Mouse (Mus musculus): ENCODE measurements at regions not wholly inside any gene's neighbourhood (a gene's known extent, or its start where the extent isn't known, plus 50 kb on each side); places are given as distances from the start of the nearest gene placed in this dataset.

DNA sequence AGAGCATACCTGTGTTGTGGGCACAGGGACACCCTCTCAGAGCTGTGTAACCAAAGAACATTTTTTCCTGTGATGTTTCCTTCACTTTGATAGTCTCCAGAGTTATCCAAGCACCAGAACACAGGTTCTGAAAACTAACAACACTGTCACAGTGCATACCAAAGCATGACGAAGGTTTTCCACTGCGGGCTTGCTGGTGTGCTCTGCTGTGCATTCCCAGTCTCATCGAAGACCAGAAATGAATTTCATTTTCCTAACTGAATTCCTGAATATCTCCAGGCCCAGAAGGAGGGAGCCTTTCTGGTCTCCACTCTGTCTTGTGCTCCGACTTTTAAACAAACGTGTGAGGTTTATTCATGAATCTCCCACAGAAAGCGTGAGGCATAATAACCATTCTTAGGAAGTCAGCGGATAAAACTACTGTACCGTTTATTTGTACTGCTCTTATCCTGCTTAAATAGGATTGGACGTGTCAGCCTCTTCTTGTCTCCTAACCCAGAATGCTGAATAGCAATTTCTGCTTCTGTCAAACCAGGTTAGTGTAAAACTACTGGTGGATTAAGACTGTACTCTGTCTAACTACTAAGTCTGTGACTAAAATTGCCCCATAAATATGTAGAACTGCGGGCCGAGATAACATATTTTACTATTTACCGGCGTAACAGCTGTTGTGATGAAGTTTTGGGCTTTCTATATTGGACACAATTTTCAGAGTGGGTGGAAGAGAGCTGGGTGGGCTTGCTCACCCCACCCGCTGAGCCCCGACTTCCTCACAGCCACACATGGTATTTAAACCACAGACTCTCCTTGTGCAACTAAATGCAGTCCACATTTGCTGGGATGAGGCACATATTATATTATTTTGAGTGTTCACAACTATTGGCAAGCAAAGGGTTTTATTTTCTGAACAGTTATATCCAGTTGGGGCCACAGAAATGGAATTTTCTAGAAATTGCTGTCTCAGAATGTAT, 241.4 kb downstream of the Efnb2 start:
- CTCF ChIA-PET, result no interaction called here

DNA sequence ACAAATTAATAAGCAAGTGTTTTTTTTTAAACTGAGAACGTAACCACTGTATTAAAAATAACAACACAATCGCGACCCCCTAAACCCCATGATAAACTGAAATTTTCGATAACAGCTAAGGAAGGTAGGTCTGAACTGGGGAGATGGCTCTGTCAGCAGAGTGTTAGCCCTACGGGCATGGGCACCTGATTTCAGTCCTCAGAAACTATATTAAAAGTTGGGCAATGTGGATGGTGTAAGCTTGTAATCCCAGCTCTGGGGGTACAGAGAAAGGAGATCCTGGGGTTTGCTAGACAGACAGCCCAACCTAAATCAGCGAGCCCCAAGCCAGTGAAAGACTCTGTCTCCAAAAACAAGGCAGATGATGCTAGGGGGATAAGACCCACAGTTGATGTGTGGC, 242.1 kb downstream of the Efnb2 start:
- ChIA-PET POLR2A (interaction anchor here in 1 of 4 experiments (0.6 kb wide), 1 partner anchor 211 kb away, joined by 3 read pairs; no protein-coding TSS in a partner anchor), CTCF (no interaction called here)

More for the DNA sequence above, 241.4 kb downstream of the Efnb2 start:
- POLR2A ChIA-PET, result no interaction called here

DNA sequence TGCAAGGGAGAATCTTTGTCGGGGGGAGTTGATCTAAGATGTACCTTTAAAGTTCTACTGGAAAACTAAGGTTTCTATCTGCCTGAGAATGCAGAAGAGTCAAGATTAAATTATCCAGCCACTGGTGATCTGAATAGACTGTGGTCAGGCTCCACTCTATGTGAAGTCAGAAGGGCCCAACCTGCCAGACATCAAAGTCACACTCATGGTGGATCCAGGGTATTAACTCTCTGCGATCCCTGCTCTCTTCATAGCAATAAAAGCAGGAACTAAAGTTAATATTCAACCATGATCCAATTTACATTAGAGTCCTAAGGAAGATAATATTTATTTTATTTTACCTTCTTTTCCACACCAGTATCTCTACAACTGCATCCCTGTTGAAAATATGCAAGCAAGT, 242.5 kb downstream of the Efnb2 start:
- ChIA-PET POLR2A (interaction anchor here in 1 of 4 experiments (0.6 kb wide), 1 partner anchor 212 kb away, joined by 3 read pairs; no protein-coding TSS in a partner anchor), CTCF (no interaction called here)

DNA sequence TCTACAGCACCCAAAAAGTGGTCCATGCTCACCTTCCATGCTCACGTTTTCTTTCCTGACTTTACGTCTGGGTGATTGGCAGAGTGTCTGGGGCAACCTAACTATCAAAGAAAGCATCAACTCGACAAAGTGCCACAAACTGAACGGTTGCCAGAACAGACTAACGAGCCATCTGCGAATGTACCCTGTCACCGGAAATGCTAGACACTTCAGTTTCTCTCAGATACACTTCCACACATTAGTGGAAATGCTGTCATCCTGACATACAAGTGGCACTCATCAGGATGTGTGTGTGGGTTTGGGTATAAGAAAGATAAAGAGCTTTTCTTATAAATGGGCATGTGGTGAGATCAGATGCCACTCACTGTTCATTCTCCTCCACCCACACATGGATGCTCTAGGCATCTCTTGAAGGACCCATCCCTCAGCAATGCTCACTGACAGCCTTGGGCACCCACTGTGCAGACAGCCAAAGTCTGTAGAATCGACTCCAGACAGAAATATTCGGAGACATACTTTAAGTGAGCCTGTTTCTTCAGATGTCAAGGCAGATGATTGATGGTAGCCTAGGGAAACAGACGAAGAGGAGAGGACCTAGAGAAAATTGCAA, 244.8 kb downstream of the Efnb2 start:
- ChIA-PET POLR2A (no interaction called here), CTCF (no interaction called here)

DNA sequence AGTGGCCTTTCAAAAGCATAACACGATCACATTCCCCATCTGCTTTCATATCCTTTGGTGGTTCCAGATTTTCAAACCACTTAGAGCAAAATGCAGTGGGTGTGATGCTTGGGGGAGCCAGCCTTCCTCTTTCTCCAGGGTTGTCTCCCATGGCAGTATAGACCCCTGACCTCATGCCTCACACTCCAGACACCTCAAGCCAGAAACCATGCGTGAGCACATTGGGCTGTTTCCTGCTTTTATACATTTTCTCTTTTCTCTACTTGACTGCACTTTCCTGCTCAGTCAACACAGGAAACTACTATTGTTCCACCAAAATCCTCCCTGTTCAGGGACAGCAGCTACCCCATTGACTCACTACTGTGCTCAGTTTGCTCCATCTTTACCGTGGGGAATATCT, 253.7 kb downstream of the Efnb2 start:
- POLR2A ChIA-PET, result interaction anchor here in 1 of 4 experiments (0.6 kb wide), 1 partner anchor 1256 kb away, joined by 4 read pairs; no protein-coding TSS in a partner anchor
- CTCF ChIA-PET, result no interaction called here

DNA sequence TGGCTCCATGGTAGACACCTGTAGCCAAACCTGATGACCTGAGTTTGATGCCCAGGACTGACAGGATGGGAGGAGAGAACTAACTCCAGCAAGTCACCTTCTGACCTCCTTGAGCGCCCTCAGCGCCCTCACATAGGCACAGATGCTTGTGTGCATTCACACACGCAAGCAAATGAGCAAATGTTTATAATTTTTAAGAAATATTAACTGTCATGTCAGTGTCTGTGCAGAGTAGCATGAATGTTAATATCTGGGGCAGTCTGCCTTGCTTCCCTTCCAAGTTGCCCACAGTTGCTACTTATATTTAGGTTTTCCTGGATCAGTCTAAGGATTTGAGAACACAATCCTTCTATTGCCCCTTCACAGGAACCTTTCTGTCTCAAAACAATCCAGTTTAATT, 257.6 kb downstream of the Efnb2 start:
- ChIA-PET POLR2A (no interaction called here), CTCF (no interaction called here)

DNA sequence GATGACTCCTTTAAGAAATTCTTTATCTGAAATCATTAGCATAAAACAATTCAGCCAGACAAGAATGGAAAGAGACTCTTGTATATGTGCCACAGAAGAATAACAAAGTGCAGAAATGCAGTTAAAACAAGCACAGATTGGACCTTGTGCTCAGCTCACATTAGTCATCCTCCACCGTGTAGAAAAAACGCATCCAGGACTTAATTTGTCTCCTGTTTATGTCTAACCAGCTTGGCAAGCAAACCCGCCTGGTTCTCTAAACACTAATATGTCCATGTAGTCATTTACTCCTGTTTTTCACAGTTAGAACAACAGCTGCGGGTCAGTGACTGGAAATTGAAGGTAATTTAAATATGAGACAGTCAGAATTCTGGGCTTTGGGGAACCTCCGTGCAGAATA, 268.7 kb downstream of the Efnb2 start:
- POLR2A ChIA-PET, result no interaction called here
- CTCF ChIA-PET, result no interaction called here

DNA sequence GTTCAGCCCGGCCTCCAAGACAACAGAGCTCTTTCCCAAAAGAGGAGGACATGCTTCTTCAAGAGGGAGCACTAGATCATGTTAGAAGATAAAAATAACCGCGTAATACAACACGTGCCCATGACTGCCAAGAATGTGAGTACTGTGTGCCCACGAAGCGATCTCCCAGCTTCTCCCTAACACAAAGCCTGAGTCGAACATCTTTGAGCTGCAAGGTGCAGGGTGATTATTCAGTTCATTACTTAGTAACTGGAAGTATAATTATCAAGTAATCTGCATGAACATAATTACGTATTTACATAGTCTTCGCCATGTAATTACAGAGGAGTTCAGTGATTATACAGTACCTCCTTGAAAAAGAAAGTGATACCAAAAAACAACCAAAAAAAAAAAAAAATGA, 269.7 kb downstream of the Efnb2 start:
- ChIA-PET POLR2A (no interaction called here), CTCF (no interaction called here)

DNA sequence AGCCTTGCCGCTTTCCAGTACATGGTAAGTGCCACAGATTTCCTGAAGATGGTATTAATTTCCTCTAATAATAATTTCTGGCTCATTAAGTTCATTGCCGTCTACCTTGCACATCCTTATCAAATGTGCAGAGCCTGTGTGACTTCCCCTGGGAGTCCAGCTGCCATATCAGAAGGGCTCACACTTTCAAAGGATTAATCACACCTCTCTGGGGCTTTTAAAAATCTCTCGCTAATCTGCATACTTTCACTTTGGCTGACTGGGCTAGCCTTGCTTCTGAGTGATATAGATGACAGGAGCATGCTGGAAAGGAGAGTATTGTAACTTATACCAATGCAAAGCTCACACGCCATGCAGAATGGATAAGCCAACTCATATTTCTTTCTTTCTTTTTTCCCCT, 282.8 kb downstream of the Efnb2 start:
- ChIA-PET CTCF (no interaction called here), POLR2A (no interaction called here)

DNA sequence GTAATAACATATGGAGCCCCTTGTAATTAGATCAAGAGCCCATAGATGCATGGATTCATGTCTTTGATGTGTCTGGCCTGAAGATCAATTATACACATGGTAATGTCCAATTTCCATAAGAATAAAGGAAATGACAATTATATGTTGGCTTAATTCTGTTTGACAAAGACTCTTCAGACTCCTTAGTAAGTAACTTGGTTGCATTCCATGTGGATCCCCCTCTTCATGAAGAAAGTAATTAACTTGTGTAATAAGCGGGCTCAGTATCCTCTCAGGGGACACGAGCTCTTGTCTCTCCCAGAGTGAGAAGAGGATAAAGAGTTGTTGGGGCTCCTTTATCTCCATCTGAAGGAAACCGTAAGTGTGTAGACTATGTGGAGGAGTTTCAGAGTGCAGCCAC, 284.3 kb downstream of the Efnb2 start:
- ChIA-PET CTCF (no interaction called here), POLR2A (no interaction called here)

DNA sequence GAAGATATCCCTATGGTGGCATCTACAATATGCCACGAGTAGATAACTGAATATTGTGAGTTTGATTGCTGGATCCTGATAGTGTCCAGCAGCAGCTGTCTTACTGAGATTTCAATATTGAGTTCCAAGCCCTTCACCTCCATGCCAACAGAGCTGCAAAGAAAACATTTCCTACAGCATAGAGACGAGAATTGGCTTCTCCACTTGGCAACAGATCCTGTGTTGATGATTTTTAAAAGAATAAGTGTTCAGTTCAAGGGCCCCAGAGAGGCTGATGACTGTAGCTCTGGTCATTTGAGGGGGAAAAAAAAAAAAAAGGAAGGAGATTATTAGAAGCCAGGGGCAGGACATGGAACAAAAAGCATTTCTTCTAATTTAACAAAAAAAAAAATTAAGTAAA, 284.7 kb downstream of the Efnb2 start:
- CTCF ChIA-PET, result no interaction called here
- POLR2A ChIA-PET, result no interaction called here

DNA sequence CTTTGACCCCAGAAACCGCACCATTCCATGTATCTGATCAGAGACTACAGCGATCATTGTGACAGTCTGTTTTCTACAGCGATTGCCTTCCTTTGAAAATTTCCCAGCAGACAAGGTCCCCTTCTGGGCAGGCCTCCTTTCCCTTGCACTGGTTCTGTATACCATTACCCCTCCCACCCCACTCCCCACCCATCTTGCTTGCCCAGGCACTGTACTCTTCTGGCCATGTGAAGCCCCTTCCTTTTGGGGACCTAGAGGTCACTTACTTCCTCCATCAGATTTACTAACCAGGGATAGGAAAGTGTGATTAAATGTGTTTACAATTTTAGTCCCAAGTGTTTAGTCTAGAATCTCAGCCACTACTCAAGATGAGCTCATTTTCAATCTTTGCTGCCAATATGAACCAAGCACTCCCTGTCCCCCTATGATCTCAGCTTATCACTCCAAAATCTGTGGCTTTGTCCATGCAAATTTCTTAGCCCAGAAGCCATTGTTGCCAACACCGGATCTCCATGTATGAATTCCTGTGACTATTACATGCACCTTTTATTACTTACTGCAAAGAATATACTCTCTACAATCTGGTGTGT, 293.7 kb downstream of the Efnb2 start:
- POLR2A ChIA-PET, result no interaction called here
- CTCF ChIA-PET, result no interaction called here

DNA sequence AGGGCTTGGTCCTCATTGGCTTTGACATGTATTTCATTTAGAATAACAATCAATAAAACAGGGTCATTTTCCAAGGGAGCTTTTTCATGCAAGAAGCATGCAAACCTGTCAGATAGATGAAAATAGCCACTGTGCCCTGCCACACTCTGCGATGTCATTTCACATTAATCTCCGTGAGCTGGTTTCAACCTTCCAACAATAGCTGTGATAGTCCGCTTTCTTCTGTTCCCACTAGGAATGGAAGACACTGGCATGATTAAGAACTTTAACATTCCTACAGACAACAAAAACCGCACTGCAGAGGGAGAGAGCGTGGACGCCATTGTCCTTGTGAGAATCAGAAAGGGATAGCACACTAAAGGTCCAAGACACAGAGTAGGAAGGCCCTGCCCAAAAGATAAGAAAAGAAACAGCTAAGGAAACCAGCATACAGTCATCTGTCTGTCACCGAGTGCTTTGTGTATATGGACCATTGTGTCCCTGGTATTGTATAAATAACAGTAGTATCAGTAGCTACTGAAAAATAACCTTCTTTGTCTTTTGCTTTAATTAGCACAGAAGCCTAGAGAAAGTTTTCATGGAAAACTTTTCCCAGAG, 299.0 kb downstream of the Efnb2 start:
- ChIA-PET POLR2A (no interaction called here), CTCF (no interaction called here)

DNA sequence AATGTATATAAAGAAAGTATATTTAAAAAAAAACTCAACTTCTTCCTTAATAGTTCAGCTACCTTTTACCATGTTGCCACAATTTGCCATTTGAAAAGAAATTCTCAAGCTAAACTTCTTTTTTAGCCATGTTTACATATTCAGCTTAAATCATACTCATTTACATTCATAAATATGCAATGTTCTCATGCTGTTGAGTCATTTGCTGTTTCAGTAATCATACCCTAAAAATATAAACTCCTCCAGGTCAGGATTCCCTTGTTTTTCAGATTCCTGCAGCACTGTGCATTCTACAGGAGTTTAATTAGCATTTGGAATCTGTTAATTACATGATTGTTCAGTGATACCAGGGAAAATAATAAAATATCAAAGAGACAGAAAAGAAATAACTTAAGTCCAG, 300.5 kb downstream of the Efnb2 start:
- ChIA-PET POLR2A (no interaction called here), CTCF (no interaction called here)

DNA sequence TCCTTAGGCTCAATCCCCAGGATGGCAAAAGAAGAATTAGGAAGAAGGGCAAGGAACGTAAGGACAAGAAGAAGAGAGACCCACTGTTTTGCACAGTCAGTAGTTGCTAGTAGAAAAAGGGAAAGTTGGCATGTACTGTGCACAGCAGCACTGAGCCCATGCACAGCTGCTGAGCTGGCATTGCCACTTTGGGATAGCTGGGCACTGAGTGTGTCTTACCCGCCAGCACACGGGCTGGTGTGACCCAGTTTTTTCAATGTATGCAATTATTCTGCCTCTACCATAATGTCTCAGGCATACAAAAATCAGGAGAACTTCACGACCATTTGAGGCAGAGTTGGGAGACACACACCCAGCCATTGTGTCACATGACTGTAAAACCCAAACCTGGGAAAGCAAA, 306.1 kb downstream of the Efnb2 start:
- ChIA-PET POLR2A (no interaction called here), CTCF (no interaction called here)

DNA sequence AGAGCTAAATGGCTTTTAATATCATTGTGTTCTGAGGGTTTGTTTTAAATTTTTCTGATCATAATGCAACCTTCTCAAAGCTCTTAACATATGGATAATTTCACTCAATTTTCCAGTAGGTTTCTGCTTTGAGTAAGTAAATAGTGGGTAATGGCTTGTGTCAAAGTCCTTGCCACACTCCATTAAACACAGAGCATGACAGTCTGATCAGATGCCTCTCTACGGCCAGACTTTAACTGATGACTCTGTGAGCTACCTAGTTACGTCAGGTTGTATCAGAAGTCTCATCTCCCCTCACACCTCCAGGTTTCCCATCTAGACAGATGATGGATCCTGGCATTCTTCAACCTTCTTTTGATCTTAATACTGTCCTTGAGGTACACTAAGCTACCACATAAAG, 316.4 kb downstream of the Efnb2 start:
- POLR2A ChIA-PET, result no interaction called here
- CTCF ChIA-PET, result no interaction called here

DNA sequence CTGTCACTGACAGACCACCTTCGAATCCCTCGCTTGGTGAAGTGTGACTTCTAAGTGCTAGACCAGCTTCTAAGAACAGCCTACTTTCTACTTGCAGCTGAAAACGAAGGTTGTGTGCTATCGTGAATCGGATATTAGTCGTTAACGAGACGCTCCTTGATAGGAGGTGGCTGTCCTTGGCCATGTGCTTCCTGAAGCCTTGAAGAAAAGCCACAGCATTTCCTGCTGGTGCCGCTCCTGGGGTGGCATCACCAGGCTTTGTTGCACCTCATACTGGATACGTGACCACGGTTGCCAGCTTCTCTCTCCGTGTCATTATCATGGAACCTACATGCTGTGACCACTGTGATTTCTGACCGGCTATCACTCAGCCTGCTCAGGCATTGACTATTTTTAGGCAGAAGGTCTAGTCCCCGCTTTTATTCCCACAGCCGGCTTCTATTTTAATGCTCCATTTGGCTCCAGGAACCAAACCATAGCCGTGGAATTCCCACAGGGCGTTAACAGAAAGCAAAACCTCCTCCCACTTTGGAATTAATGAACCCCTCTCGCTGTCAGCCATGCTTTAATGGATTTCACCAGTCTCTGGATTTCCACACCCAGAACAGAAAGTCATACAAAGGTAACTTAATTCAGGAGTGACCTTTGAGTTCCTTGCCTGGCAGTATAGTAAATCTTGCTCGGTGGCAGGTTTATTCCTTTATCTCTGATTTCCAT, 325.6 kb downstream of the Efnb2 start:
- POLR2A ChIA-PET, result no interaction called here
- CTCF ChIA-PET, result no interaction called here

DNA sequence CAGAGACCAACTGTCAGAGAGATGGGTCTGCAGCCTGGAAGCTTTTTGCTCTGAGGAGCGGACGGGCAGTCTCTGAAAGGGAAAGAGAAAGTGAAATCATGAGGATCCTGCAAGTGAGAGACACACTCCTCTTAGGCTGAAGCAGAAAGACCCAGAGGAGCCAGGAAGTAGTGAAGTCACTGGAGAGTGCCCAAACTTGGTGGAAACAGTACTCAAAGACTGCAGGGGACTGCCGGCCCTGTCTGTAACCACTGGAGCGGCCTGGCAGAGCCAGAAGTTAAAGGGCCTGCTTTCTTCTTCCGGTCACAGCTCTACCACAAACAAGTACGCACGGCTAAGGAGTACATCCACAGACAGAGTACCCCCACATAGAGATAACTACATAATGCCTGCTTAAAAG, 326.5 kb downstream of the Efnb2 start:
- CTCF ChIA-PET, result no interaction called here
- POLR2A ChIA-PET, result no interaction called here

DNA sequence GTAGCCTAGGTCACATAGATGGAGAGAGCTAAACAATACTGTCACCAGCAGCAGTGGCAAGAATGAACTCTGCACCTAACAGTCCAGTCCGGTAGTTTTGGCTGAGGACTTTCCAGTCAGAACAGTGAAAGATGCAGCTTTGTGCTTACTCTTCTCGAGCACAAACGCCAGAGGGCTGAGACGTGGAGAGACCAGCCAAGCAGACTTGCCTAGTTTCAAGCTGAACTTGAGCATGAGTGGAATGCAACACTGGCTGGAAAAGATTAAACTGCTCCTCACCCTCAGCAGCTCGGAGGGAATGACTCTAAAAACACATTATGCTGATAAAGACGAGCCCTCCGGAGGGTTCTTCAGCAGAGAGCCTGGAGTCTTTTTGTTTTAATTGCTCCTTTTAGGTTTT, 329.8 kb downstream of the Efnb2 start:
- CTCF ChIA-PET, result no interaction called here
- POLR2A ChIA-PET, result no interaction called here

DNA sequence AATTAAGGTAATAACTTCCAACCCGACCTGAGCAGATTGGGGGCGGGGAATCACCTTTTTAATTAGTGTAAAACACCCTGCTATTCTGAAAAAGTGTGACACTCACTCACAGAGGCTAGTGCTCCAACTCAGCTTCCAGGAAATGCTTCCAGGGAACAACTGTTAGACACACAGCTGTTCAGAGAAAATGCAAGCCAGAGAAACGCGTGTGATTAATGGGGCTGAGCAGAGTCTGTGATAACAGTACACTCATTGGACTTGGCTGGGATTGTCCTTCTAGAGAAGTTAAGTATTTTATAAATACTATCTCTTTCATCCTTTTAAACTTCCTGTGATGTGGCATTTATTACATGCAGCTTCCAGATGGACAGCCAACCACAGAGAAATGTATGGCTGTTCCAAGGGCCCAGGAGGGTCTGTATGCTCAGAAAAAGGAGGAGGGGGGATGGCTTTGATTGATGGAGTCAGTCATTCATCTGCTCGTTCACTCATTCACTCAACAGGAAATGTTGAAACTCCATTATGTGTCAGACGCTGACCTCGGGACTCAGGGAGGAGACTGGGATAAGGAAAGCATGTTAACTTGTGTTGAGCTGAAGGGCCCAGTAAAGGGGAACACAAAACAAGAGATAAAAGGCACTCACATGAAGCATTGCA, 332.9 kb downstream of the Efnb2 start:
- POLR2A ChIA-PET, result no interaction called here
- CTCF ChIA-PET, result no interaction called here
